Mouse (Mus musculus) hindbrain, postnatal 0 days (tissue): ENCODE data around the gene Lrrc4b. TPM values are rescaled to one million over a fixed set of nuclear protein-coding genes. Genes with fewer than 3 reads are reported as not detected.

Experiments
- ATAC-seq: fragments of 200-750 bp; cut with Nextera tagmentation; 2 replicates; pipeline ENCODE4 v1.8.0; 2017; ENCODE audit warnings: mild to moderate bottlenecking, moderate TSS enrichment, moderate library complexity
- DNase-seq: peaks from one replicate; pipeline ENCODE4 v3.0.0-alpha.2; 2015; ENCODE audit warnings: low spot score
- H3K27ac ChIP-seq: fragments of 300-500 bp; sonication (generic); 2 replicates; pipeline ENCODE4 v1.5.1; 2014; ENCODE audit warnings: mild to moderate bottlenecking
- H3K27me3 ChIP-seq: fragments of 300-500 bp; sonication (generic); 2 replicates; pipeline ENCODE4 v1.6.1; 2014; ENCODE audit warnings: low read length, mixed read lengths; ENCODE audit not compliant: insufficient read depth
- H3K36me3 ChIP-seq: fragments of 300-500 bp; sonication (generic); 2 replicates; pipeline ENCODE4 v1.6.1; 2014; ENCODE audit warnings: low read length, mixed read lengths; ENCODE audit not compliant: insufficient read depth
- H3K4me1 ChIP-seq: fragments of 300-500 bp; sonication (generic); 2 replicates; pipeline ENCODE4 v1.6.1; 2014; ENCODE audit warnings: antibody characterized with exemption, low read length, mixed read lengths; ENCODE audit not compliant: insufficient read depth
- H3K4me2 ChIP-seq: fragments of 300-500 bp; sonication (generic); 2 replicates; pipeline ENCODE4 v1.6.1; 2014; ENCODE audit warnings: low read depth, mild to moderate bottlenecking, low read length, moderate library complexity, mixed read lengths
- H3K4me3 ChIP-seq: fragments of 300-500 bp; sonication (generic); 2 replicates; pipeline ENCODE4 v1.5.1; 2014; ENCODE audit warnings: low read length
- H3K9ac ChIP-seq: fragments of 300-500 bp; sonication (generic); replicated peaks from 2 replicates; pipeline ENCODE4 v1.6.1; 2014; ENCODE audit warnings: mild to moderate bottlenecking, low read length, moderate library complexity, mixed read lengths
- H3K9me3 ChIP-seq: fragments of 300-500 bp; sonication (generic); 2 replicates; pipeline ENCODE4 v1.6.1; 2016; ENCODE audit warnings: low read length, mixed read lengths
- CTCF ChIP-seq: IDR thresholded peaks from 2 replicates; pipeline ENCODE4 v1.5.1; 2016; ENCODE audit warnings: antibody characterized with exemption, control low read depth, low read depth
- WGBS: fragments of 180-500 bp; shearing (Covaris S2); extraction: QIAGEN DNeasy Blood & Tissue Kit; methylation state at CpG from one replicate; pipeline ENCODE4 v1.1.7; 2014; 5-methylcytosine and 5-hydroxymethylcytosine counted together
- polyA plus RNA-seq: library from polyadenylated mRNA; unstranded; fragments of >200 nt; fragmentation: Nextera tagmentation; extraction: Ambion mirVana; gene quantifications from 2 replicates; pipeline ENCODE4 v1.2.1, GENCODE M21; 2015
- total RNA-seq: library from RNA; depleted of rRNA; stranded (reverse); fragments of >200 nt; gene quantifications from 2 replicates; pipeline ENCODE4 v1.2.3, GENCODE M21; 2014; rRNA removed

Gene Lrrc4b
- total RNA-seq (562 and 663 TPM in 2 replicates), polyA plus RNA-seq (19.6 and 22.7 TPM in 2 replicates)

- WGBS: 2% methylated on average over 23 of the region's 69 CpGs
- peak within 1 kb of the TSS; percentile 97 for H3K9ac ChIP-seq
- no peak for TF ChIP-seq CTCF
- H3K27ac ChIP-seq: peak within 1 kb of the TSS; percentile 99
- DNase-seq: peak; percentile 95
- no peaks in the 10 kb centered on the region for H3K36me3 ChIP-seq
- H3K4me1 ChIP-seq: peaks cover 38% of the 10 kb centered on the region
- peak within 1 kb of the TSS; percentile 80 for H3K4me3 ChIP-seq
- no peaks in the 10 kb centered on the region for H3K27me3 ChIP-seq
- H3K4me2 ChIP-seq: peak within 1 kb of the TSS; percentile 83
- ATAC-seq: peak; percentile 66
- no peaks in the 10 kb centered on the region for H3K9me3 ChIP-seq
Measured at GRCm38 (mm10) chr7:44428968-44429521, at the start of gene Lrrc4b. TSS of gene Lrrc4b (plus strand) at chr7:44429018.

GRCm38 (mm10) chr7:44382541-44382940 lies 46.3 kb upstream of the Lrrc4b start:
- H3K4me2 ChIP-seq: no peak overlapping the region
- H3K36me3 ChIP-seq: no peaks in the 10 kb centered on the region
- ATAC-seq (peak; percentile 55), DNase-seq (peak; percentile 86)
- 40% methylated on average over 12 of the region's 12 CpGs for WGBS
- no peak overlapping the region for H3K9ac ChIP-seq
- no peaks in the 10 kb centered on the region for H3K9me3 ChIP-seq
- H3K4me1 ChIP-seq: no peaks in the 10 kb centered on the region
- peak overlapping the region; percentile 71 for H3K27ac ChIP-seq
- H3K4me3 ChIP-seq: no peak overlapping the region
- no peaks in the 10 kb centered on the region for H3K27me3 ChIP-seq
- no peak for TF ChIP-seq CTCF

- Histone ChIP-seq H3K36me3 (no peaks in the 10 kb centered on the region), H3K27me3 (no peaks in the 10 kb centered on the region), H3K4me3 (peak within 1 kb of the TSS; percentile 59), H3K9me3 (no peaks in the 10 kb centered on the region), H3K27ac (peak within 1 kb of the TSS; percentile 83), H3K4me1 (no peaks in the 10 kb centered on the region), H3K9ac (peak within 1 kb of the TSS; percentile 72), H3K4me2 (peak within 1 kb of the TSS; percentile 94)
- peak; percentile 91 for DNase-seq
- WGBS: under 1% methylated on average over 19 of the region's 33 CpGs
- ATAC-seq: peak; percentile 87
- no peak for TF ChIP-seq CTCF
Measured at GRCm38 (mm10) chr7:44383980-44384715, 44.7 kb upstream of the Lrrc4b start, which contains the start of gene Syt3. TSS of gene Syt3 (plus strand) at chr7:44384102.

GRCm38 (mm10) chr7:44384716-44385059 lies 44.1 kb upstream of the Lrrc4b start:
- 0% methylated on average over 17 of the region's 17 CpGs for WGBS
- no peak for TF ChIP-seq CTCF
- no peaks in the 10 kb centered on the region for H3K27me3 ChIP-seq
- H3K36me3 ChIP-seq: no peaks in the 10 kb centered on the region
- H3K27ac ChIP-seq: peak overlapping the region; percentile 83
- H3K9ac ChIP-seq: peak overlapping the region; percentile 72
- peak overlapping the region; percentile 59 for H3K4me3 ChIP-seq
- DNase-seq (no peak), ATAC-seq (peak; percentile 57)
- no peaks in the 10 kb centered on the region for H3K9me3 ChIP-seq
- H3K4me2 ChIP-seq: peak overlapping the region; percentile 94
- no peaks in the 10 kb centered on the region for H3K4me1 ChIP-seq

GRCm38 (mm10) chr7:44385720-44386119 lies 43.1 kb upstream of the Lrrc4b start, which contains the start of gene 1700008O03Rik:
TSS of gene 1700008O03Rik (minus strand) at chr7:44385820.
- no peaks in the 10 kb centered on the region for H3K9me3 ChIP-seq
- no peak for ATAC-seq

GRCm38 (mm10) chr7:44391831-44392230 lies 37.0 kb upstream of the Lrrc4b start:
- WGBS: 82% methylated on average over 4 of the region's 4 CpGs
- no peaks in the 10 kb centered on the region for H3K4me1 ChIP-seq
- H3K27me3 ChIP-seq: no peaks in the 10 kb centered on the region
- no peaks in the 10 kb centered on the region for H3K9me3 ChIP-seq
- no peak overlapping the region for H3K9ac ChIP-seq
- DNase-seq (peak; percentile 28), ATAC-seq (no peak)
- no peaks in the 10 kb centered on the region for H3K36me3 ChIP-seq
- H3K4me3 ChIP-seq: no peak overlapping the region
- H3K27ac ChIP-seq: no peak overlapping the region
- no peak overlapping the region for H3K4me2 ChIP-seq
- no peak for TF ChIP-seq CTCF

More at GRCm38 (mm10) chr7:44385720-44386119, 43.1 kb upstream of the Lrrc4b start, which contains the start of gene 1700008O03Rik:
- Histone ChIP-seq H3K9ac (peak within 1 kb of the TSS; percentile 72), H3K4me2 (peak within 1 kb of the TSS; percentile 94), H3K4me3 (peak within 1 kb of the TSS; percentile 59), H3K27me3 (no peaks in the 10 kb centered on the region), H3K4me1 (no peaks in the 10 kb centered on the region), H3K36me3 (no peaks in the 10 kb centered on the region), H3K27ac (peak within 1 kb of the TSS; percentile 83)
- TF ChIP-seq CTCF: no peak
- no peak for DNase-seq
- 79% methylated on average over 12 of the region's 12 CpGs for WGBS
